Mouse (Mus musculus) spleen, adult 2 months (tissue): ENCODE results near the gene Zkscan14.

ENCODE experiments used
- CTCF ChIP-seq: fragments of 200-500 bp; IDR thresholded peaks from 2 replicates; pipeline ENCODE4 v1.5.1; 2011; ENCODE audit warnings: mild to moderate bottlenecking, inconsistent platforms; ENCODE audit not compliant: insufficient read depth, insufficient read length, insufficient replicate concordance; ENCODE audit errors: extremely low read depth
- POLR2A ChIP-seq: fragments of 200-500 bp; IDR thresholded peaks from 2 replicates; pipeline ENCODE4 v1.6.1; 2011; ENCODE audit warnings: low read depth, low read length, inconsistent platforms

GRCm38 (mm10) chr5:145222840-145223239, 21.2 kb upstream of the Zkscan14 start:
- no peak for TF ChIP-seq CTCF
- no peak for TF ChIP-seq POLR2A
